Mouse (Mus musculus): ENCODE results near the gene Disc1.

- TF ChIP-seq POLR2A (IDR thresholded peaks at IDR 0.05; ENCODE audit: borderline replicate concordance, control insufficient read depth, low read depth, low read length) (no peak), CTCF (IDR thresholded peaks at IDR 0.05; ENCODE audit: control insufficient read depth, insufficient read depth, low read length) (no peak)
These were observed 256.0 kb downstream of the Disc1 start for GRCm38 (mm10) chr8:125309985-125310384.
